Mouse (Mus musculus) myocyte (in vitro differentiated cells): ENCODE data around the gene Aox3. TPM values are rescaled to one million over a fixed set of nuclear protein-coding genes. Genes with fewer than 3 reads are reported as not detected.

Experiments
- H3K27me3 ChIP-seq: one replicate; pipeline ENCODE4 v1.6.1; 2011; ENCODE audit not compliant: control insufficient read depth, insufficient read depth, insufficient read length
- H3K36me3 ChIP-seq: one replicate; pipeline ENCODE4 v1.6.1; 2011; ENCODE audit not compliant: control insufficient read depth, insufficient read depth
- H3K4me2 ChIP-seq: one replicate; pipeline ENCODE4 v1.6.1; 2011; ENCODE audit warnings: low read depth, control low read depth
- H3K4me3 ChIP-seq: one replicate; pipeline ENCODE4 v1.5.1; 2011; ENCODE audit warnings: mild to moderate bottlenecking, control low read depth, moderate library complexity
- H3K79me2 ChIP-seq: one replicate; pipeline ENCODE4 v1.6.1; 2011; ENCODE audit not compliant: control insufficient read depth, insufficient read depth
- H3ac ChIP-seq: one replicate; pipeline ENCODE4 v1.6.1; 2011; ENCODE audit not compliant: control insufficient read depth, insufficient read length
- CEBPB ChIP-seq: IDR thresholded peaks from 2 replicates; pipeline ENCODE4 v1.6.1; 2011; ENCODE audit warnings: mild to moderate bottlenecking, moderate library complexity; ENCODE audit not compliant: poor library complexity, insufficient read depth, severe bottlenecking
- E2F4 ChIP-seq: IDR thresholded peaks from one replicate; pipeline ENCODE4 v1.6.1; 2011; ENCODE audit warnings: mild to moderate bottlenecking, control low read depth, moderate library complexity; ENCODE audit not compliant: insufficient read depth
- MAX ChIP-seq: IDR thresholded peaks from one replicate; pipeline ENCODE4 v1.6.1; 2011; ENCODE audit warnings: low read depth, mild to moderate bottlenecking, control low read depth
- MYOD1 ChIP-seq, 3 experiments: IDR thresholded peaks; one replicate each; pipeline ENCODE4 v1.6.1; 2011; ENCODE audit warnings: control low read depth in 2 of 3, low read depth in 2 of 3, mild to moderate bottlenecking in 2 of 3, moderate library complexity in 1 of 3; ENCODE audit not compliant: insufficient read length in 2 of 3, control insufficient read depth in 1 of 3
- MYOG ChIP-seq, 3 experiments: IDR thresholded peaks; one replicate each; pipeline ENCODE4 v1.6.1; 2011; ENCODE audit warnings: control low read depth in 2 of 3, low read depth in 2 of 3, mild to moderate bottlenecking in 2 of 3; ENCODE audit not compliant: insufficient read length in 2 of 3, control insufficient read depth in 1 of 3, insufficient read depth in 1 of 3
- POLR2A ChIP-seq: IDR thresholded peaks from one replicate; pipeline ENCODE4 v1.6.1; 2011; ENCODE audit warnings: low read depth, mild to moderate bottlenecking, control low read depth, moderate library complexity; ENCODE audit not compliant: insufficient read length
- POLR2AphosphoS2 ChIP-seq: IDR thresholded peaks from one replicate; pipeline ENCODE4 v1.6.1; 2011; ENCODE audit warnings: low read depth, control low read depth; ENCODE audit not compliant: insufficient read length
- REST ChIP-seq: IDR thresholded peaks from one replicate; pipeline ENCODE4 v1.6.1; 2011; ENCODE audit warnings: mild to moderate bottlenecking, control low read depth, moderate library complexity; ENCODE audit not compliant: insufficient read depth, insufficient read length
- SRF ChIP-seq: IDR thresholded peaks from one replicate; pipeline ENCODE4 v1.6.1; 2011; ENCODE audit warnings: low read depth; ENCODE audit not compliant: control insufficient read depth, insufficient read length
- TCF12 ChIP-seq: IDR thresholded peaks from one replicate; pipeline ENCODE4 v1.6.1; 2011; ENCODE audit warnings: mild to moderate bottlenecking, control low read depth; ENCODE audit not compliant: poor library complexity, insufficient read depth, severe bottlenecking
- TCF3 ChIP-seq: IDR thresholded peaks from one replicate; pipeline ENCODE4 v1.6.1; 2011; ENCODE audit warnings: low read depth, control low read depth; ENCODE audit not compliant: insufficient read length
- USF1 ChIP-seq: IDR thresholded peaks from one replicate; pipeline ENCODE4 v1.6.1; 2011; ENCODE audit warnings: low read depth, mild to moderate bottlenecking, control low read depth, moderate library complexity
- polyA plus RNA-seq: library from polyadenylated mRNA; unstranded; fragments of >200 nt; fragmentation: generic; extraction: Trizol; gene quantifications from one replicate; pipeline ENCODE4 v1.2.1, GENCODE M21; 2012; ENCODE audit warnings: missing spikeins

Aox3 gene
- polyA plus RNA-seq, 1 experiment = not detected

GRCm38 (mm10) chr1:58195541-58195940, 82.6 kb downstream of the Aox3 start:
- no peaks in the 10 kb centered on the region for H3K36me3 ChIP-seq

GRCm38 (mm10) chr1:58197023-58197422, 84.1 kb downstream of the Aox3 start:
- H3ac ChIP-seq = no peak overlapping the region
- no peaks in the 10 kb centered on the region for H3K36me3 ChIP-seq
- no peak overlapping the region for H3K4me2 ChIP-seq
- H3K4me3 ChIP-seq = no peak overlapping the region
- no peak for TF ChIP-seq MYOD1 (IDR thresholded peaks at IDR 0.05; ENCODE audit: control insufficient read depth in 1 of 3, insufficient read length in 2 of 3, low read depth in 2 of 3)
- no peak for TF ChIP-seq MYOG (IDR thresholded peaks at IDR 0.05; ENCODE audit: control insufficient read depth in 1 of 3, insufficient read depth in 1 of 3, insufficient read length in 2 of 3, low read depth in 2 of 3)
- no peak for TF ChIP-seq TCF12
- no peak for TF ChIP-seq CEBPB
- TF ChIP-seq SRF = no peak
- no peak for TF ChIP-seq POLR2AphosphoS2
- TF ChIP-seq REST = no peak
- TF ChIP-seq TCF3 = no peak
- no peak for TF ChIP-seq MAX
- TF ChIP-seq E2F4 = no peak
- TF ChIP-seq POLR2A = no peak
- H3K27me3 ChIP-seq = peaks cover 16% of the 10 kb centered on the region
- H3K79me2 ChIP-seq = no peaks in the 10 kb centered on the region

More at GRCm38 (mm10) chr1:58195541-58195940, 82.6 kb downstream of the Aox3 start:
- TF ChIP-seq TCF12 (no peak), CEBPB (no peak), MAX (no peak), MYOG (IDR thresholded peaks at IDR 0.05; ENCODE audit: control insufficient read depth in 1 of 3, insufficient read depth in 1 of 3, insufficient read length in 2 of 3, low read depth in 2 of 3) (no peak), TCF3 (no peak), SRF (no peak), USF1 (no peak), MYOD1 (IDR thresholded peaks at IDR 0.05; ENCODE audit: control insufficient read depth in 1 of 3, insufficient read length in 2 of 3, low read depth in 2 of 3) (no peak), POLR2AphosphoS2 (no peak), REST (no peak), POLR2A (no peak)
- no peak overlapping the region for H3K4me3 ChIP-seq
- peaks cover 21% of the 10 kb centered on the region for H3K27me3 ChIP-seq
- no peaks in the 10 kb centered on the region for H3K79me2 ChIP-seq
- no peak overlapping the region for H3K4me2 ChIP-seq
- H3ac ChIP-seq = no peak overlapping the region

- no peak overlapping the region for H3ac ChIP-seq
- TF ChIP-seq POLR2A (no peak), CEBPB (no peak), E2F4 (no peak), MAX (no peak), TCF12 (no peak), TCF3 (no peak), USF1 (no peak)
- H3K4me3 ChIP-seq = no peak overlapping the region
- H3K4me2 ChIP-seq = no peak overlapping the region
- no peaks in the 10 kb centered on the region for H3K36me3 ChIP-seq
- no peaks in the 10 kb centered on the region for H3K79me2 ChIP-seq
- peaks cover 16% of the 10 kb centered on the region for H3K27me3 ChIP-seq
These were observed 85.5 kb downstream of the Aox3 start for GRCm38 (mm10) chr1:58198386-58198785.

GRCm38 (mm10) chr1:58210203-58210602, 97.3 kb downstream of the Aox3 start, which contains the start of gene Aox4:
TSS of gene Aox4 (plus strand) at chr1:58210397.
- H3ac ChIP-seq = no peak within 1 kb of the TSS
- H3K4me2 ChIP-seq = no peak within 1 kb of the TSS
- no peak within 1 kb of the TSS for H3K4me3 ChIP-seq
- no peaks in the 10 kb centered on the region for H3K27me3 ChIP-seq
- no peaks in the 10 kb centered on the region for H3K79me2 ChIP-seq
- TF ChIP-seq TCF3 = no peak
- TF ChIP-seq USF1 = peak; percentile 15
- H3K36me3 ChIP-seq = no peaks in the 10 kb centered on the region

GRCm38 (mm10) chr1:58212805-58213204, 99.9 kb downstream of the Aox3 start:
- no peak overlapping the region for H3ac ChIP-seq
- H3K4me3 ChIP-seq = no peak overlapping the region
- H3K27me3 ChIP-seq = no peaks in the 10 kb centered on the region
- no peaks in the 10 kb centered on the region for H3K36me3 ChIP-seq
- no peak for TF ChIP-seq TCF12
- TF ChIP-seq MYOD1 (IDR thresholded peaks at IDR 0.05; ENCODE audit: control insufficient read depth in 1 of 3, insufficient read length in 2 of 3, low read depth in 2 of 3) = no peak
- TF ChIP-seq MYOG (IDR thresholded peaks at IDR 0.05; ENCODE audit: control insufficient read depth in 1 of 3, insufficient read depth in 1 of 3, insufficient read length in 2 of 3, low read depth in 2 of 3) = no peak
- TF ChIP-seq POLR2AphosphoS2 = no peak
- no peak for TF ChIP-seq E2F4
- TF ChIP-seq CEBPB = no peak
- no peak for TF ChIP-seq TCF3
- no peak overlapping the region for H3K4me2 ChIP-seq
- no peaks in the 10 kb centered on the region for H3K79me2 ChIP-seq
